Mouse (Mus musculus): ENCODE data around the gene Itga2.

Gene Itga2

GRCm38 (mm10) chr13:114817751-114818360, 114.0 kb downstream of the Itga2 start, which contains the start of gene Mocs2:
Gene Mocs2, plus strand, starts transcription at chr13:114818236.
- DNase-seq = peak; percentile 93 to 95

- DNase-seq = no peak
Observed at GRCm38 (mm10) chr13:114809624-114810210, 122.2 kb downstream of the Itga2 start.

GRCm38 (mm10) chr13:114802971-114803370, 128.9 kb downstream of the Itga2 start:
- DNase-seq = no peak

DNA sequence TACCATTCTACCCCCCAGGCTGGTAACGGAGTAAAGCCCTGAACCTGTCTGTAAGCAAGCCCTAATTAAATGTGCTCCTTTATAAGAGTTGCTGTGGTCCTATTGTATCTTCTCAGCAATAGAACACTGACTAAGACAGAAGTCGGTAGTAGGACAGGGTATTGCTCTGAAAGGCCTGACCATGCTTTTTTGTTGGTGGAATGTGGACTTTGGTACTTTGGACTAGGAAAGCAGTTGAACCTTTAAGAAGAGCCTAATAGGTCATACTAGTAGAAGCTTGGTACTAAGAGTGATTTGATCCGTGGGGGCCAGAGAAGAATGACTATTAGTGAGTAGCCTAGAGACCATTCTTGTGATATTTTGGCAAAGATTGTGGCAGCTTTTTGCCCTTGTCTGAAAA, 130.0 kb downstream of the Itga2 start:
- DNase-seq = no peak

GRCm38 (mm10) chr13:114793250-114794030, 138.5 kb downstream of the Itga2 start:
- peak; percentile 45 to 56 for DNase-seq

GRCm38 (mm10) chr13:114791511-114791910, 140.4 kb downstream of the Itga2 start:
- peak in 1 of 2 experiments; percentile 5 for DNase-seq

Data from cerebellum, adult 18-20 months (tissue).